Mouse (Mus musculus) liver, adult (tissue): Measurements from ENCODE around the gene Pdgfc.

Source experiments
- GATA4 ChIP-seq: IDR thresholded peaks from 2 replicates; pipeline ENCODE4 v1.6.1; 2014; ENCODE audit warnings: mild to moderate bottlenecking, low read length; ENCODE audit not compliant: insufficient replicate concordance

Gene Pdgfc

DNA sequence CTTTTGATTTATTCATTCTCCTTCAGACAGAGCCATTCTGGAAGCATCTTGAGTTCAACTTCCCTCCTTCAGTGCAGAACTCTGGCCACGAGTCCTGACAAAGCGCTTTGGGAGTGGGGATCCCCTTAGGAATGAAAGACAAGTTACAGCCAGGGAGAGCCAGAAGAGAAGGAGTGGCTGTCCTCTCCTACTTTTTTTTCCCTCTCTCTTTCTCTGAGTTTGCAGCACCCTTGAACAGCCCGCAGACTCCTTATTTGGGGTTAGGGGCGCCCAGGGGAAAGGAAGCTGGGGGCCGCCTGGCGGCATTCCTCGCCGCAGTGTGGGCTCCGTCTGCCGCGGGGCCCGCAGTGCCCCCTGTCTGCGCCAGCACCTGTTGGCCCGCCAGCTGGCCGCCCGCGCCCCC lies at the start of gene Pdgfc:
Gene Pdgfc, plus strand, starts transcription at position 266 of the 403 bp plus-strand sequence.
- TF ChIP-seq GATA4 = no peak

DNA sequence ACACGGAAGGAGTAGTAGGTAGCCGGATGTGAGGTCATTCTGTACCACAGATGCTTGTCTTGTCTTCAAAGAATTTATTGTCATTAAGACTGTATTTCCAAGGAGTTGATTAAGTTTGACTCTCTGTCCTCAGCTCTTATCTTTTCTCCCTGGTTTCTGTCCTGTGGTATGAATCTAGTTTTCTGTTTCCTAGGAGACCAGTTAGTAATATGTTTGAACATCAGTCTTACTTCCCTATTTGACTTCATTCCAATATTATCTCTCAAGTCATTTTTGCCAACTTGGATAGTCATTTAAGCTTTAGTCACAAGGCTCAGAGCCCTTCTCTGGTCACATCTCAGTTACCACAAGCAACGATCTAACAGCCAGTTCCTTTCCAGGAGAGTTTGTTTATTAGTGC lies 27.0 kb upstream of the Pdgfc start:
- no peak for TF ChIP-seq GATA4

DNA sequence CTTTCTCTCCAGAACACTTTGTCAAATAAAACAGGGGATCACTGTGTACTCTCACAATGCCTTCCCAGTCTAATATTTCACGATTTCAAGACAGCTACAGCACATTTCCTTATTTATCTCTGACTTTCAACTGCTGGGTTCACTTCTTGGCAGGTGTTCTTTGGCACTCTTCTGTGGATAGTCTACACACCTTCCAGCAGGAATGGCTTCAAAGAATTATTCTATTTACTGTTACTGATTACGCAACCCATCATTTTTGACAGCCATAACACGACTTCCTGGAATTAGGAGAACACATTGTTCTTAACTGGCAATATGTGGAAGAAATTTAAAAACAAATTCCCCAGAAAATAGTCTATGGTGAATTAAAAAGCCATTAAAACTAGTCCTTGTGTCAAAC lies 26.3 kb upstream of the Pdgfc start:
- TF ChIP-seq GATA4 = no peak

DNA sequence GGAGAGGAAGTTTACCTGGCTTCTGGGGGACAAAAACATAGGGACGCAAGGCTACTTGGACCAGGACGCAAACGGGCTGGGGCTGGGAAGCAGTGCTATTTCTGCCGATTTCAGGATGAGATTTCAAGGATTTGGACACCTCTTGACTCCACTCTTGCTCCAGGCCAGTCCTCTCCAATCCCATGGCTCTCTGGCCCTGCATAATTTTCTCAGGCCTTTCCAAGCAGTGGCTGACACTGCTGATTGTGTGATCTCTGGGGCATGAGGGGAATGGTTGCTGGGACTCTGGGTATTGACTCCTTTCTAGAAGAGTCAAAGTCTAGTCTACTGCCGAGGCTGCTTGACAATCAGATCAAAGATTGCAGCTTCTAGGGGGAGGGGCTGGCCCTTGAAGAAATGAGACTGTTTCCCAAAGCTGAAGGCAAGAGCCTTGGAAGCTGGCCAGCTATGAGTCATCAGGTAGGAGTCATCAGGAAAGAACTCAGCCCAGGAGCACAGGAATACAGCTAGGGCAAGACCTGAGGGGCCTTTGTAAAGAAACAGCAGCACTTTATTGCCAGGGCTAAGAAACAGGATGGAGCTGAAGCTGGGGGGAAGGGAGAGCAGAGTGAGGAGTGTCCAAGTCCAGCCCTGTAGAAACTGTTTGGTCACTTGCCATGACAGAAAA lies 18.7 kb upstream of the Pdgfc start:
- no peak for TF ChIP-seq GATA4

DNA sequence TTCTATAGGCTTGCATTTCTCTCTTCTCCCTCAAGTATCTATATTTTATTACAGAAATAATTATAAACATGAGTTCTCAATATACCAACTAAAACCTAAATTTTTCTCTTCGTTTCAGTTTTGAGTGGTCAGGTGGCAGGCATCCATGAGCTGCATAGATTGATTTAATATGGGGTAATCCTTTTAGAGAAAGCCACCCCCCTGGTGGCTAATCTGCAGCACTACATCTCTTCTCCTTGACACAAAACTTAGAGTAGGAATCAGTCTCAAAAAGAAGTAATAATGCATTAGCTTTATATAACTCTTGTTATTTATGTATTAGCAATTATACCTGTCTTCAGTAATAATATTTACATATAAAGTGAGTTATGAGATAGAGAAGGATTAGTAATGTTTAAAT lies 16.2 kb upstream of the Pdgfc start:
- TF ChIP-seq GATA4 = no peak

DNA sequence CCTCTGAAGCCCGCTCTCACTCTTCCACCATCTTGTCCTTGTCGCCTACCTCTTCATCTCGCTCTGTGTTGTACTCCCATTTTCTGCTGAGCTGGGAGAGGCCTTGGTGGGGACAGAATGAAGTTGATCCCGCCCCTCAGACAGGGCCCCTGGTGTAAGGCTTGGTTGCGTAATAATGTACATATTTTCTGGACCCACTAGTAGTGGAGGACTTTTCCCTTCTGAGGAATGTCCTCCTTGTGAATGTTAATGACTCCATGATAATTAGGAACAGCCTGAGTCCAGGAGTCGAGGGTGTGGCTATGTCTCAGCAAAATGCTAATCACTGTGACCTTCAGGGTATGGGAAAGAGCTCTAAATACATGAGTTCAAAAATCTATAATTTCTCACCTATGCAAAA lies 14.4 kb upstream of the Pdgfc start:
- no peak for TF ChIP-seq GATA4

DNA sequence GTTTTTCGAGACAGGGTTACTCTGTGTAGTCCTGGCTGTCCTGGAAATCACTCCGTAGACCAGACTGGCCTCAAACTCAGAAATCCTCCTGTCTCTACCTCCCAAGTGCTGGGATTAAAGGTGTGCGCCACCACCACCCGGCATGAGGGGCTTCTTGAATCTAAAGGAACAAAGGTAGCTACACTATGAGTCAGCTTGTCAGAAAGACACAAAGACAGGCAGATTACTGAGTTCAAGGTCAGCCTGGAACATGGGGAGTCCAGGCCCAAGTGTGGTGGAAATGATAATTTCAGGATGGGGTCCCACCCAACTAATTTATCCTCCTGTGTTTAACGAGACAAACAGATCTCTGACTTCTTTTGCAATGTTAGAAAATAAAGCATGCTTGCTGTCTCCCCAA lies 13.9 kb upstream of the Pdgfc start:
- no peak for TF ChIP-seq GATA4

DNA sequence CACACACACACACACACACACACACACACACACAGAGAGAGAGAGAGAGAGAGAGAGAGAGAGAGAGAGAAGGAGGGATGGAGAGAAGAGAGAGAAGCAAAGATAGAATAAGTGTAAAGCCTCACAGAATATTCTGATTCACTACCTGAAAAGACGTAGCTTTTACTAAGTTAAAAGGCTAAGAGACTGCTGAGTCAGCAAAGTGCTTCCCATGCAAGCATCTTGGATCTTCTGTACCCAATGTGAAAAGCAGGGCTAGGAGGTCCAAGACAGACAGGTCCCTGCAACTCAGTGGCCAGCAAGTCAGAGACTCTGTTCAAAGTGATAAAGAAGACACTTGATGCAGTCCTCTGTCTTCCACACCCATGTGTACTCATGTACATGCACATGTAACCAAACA lies 13.4 kb upstream of the Pdgfc start:
- TF ChIP-seq GATA4 = no peak

DNA sequence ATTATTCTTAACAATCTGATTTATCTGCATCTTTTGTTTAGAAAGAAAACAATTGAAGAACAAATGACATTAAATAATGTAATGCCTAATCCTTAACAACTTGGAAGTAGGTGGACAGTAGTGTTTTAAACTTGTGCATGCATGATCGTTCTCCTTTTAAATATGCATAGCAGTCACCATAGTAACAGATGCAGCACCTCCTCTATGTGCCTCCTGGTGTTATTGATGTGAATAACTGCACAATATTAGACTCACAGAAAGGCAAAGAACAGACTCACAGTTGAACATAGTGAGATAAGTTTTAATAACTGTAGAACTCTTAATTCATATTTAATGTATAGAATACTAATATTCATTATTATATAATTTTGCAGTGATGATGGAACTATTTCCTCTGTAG lies 12.6 kb upstream of the Pdgfc start:
- TF ChIP-seq GATA4 = no peak

DNA sequence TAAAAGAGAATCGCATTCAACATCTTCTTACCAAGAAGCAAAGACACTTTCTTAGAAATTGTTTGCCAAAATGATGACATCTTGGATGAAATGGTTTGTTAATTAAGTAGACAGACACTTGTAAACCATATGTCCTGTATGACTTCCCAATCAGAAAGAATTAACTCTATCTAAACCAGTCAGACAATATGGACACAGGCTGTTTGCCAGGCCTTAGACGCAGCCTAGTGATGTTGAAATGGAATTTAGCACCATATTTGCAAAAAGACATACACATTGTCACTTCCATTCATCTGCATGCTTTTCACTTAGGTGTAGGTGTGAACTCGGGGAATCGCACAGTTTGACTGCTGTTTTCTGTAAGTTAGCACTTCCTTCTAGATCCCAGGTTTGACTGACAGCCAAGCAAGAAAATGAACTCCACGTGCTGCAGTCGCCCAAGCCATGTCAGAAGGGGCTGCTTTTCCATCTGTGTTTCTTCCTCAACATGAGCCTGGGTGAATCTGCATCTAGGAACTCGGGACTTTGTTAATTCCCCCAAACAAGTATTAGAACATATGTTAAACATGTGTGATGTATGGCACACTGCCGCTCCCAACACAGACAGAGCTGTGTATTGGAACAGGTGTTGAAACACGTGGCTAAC lies 10.5 kb upstream of the Pdgfc start:
- TF ChIP-seq GATA4 = no peak

DNA sequence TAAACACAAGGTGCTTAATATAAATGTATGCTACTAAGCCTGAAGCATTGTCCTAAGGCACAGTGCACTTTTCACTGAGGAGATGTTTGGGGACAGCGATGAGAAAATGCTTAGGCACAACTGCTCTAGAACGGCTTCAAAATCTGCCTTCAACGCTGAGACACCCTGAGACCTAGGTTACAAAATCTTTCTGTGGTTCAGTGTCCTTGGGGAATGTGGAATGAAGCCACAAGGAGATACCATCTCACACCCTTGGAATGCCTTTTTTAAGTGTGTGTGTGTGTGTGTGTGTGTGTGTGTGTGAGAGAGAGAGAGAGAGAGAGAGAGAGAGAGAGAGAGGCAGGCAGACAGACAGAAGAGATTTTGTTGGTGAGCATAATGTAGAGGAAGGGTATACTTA lies 7.9 kb upstream of the Pdgfc start:
- no peak for TF ChIP-seq GATA4

DNA sequence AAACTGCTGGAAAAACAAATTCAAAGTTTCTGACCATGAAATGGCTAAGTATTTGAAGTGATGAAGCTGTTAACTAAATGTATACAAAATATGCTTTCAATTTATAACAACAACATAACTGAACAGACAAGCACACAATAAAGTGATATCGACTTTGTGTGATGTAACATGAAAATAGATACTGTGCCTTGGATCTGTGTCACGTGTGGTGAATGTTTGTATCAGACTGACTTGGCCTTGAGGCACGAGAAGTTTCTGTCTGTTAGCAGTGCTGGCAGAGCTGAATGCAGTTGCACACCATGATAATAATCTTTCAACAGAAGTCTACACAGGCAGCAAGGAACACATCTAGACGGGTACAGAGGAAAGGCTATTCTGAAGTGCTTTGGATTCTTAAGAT lies 6.9 kb upstream of the Pdgfc start:
- no peak for TF ChIP-seq GATA4

DNA sequence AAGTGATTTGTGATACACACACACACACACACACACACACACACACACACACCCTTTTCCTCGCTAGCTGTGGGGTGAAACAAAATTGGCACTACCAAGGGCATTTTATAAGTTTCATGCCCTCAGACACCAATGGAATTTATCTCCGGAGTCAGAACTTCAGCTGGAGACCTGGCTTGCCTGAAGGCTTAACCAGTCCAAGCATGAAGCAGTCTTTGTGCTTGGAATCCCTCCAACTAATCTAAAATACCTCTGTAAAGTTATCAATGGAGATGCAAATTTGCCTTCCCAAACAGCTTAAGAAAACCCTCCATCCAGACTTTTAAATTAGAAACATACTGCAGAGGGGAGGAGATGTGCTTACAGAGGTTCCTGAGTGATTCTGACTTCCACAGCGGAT lies 6.3 kb upstream of the Pdgfc start:
- no peak for TF ChIP-seq GATA4

DNA sequence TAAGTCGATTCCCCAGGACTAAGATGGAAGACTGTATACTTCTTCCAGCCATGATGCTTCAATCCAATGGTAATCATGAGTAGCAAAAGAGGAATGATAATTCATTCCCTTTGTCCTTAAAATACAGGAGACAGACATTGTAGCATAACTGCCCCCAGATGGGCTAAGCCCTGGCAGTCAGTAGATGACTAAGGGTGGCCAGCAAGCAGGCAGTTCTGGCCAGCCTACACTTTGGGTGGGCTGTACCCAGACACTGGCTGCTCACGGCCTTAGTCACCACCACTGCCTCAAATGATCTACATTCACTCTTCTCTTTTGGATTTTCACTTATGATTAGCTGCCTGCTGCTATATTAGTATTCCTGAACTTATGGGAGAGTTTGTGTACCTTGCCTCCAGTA lies 5.9 kb upstream of the Pdgfc start:
- TF ChIP-seq GATA4 = no peak

DNA sequence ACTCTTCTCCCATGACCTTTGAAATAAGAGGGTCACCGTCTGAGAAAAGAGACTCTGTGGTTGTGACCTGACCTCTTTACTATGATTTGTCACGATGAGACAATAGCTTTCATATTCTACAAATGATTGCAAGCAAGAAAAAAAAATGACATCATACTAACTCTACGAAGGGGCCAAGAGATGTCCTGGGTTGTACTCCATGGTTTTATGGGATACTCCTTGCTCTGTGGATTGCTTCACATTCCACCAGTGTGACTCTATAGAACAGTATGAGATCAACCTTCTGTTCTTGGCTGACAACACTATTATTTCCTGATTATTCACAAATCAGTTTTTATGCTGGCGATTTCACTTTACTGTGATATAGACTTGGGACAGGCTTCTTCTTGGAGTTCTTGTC lies 4.2 kb upstream of the Pdgfc start:
- TF ChIP-seq GATA4 = no peak

DNA sequence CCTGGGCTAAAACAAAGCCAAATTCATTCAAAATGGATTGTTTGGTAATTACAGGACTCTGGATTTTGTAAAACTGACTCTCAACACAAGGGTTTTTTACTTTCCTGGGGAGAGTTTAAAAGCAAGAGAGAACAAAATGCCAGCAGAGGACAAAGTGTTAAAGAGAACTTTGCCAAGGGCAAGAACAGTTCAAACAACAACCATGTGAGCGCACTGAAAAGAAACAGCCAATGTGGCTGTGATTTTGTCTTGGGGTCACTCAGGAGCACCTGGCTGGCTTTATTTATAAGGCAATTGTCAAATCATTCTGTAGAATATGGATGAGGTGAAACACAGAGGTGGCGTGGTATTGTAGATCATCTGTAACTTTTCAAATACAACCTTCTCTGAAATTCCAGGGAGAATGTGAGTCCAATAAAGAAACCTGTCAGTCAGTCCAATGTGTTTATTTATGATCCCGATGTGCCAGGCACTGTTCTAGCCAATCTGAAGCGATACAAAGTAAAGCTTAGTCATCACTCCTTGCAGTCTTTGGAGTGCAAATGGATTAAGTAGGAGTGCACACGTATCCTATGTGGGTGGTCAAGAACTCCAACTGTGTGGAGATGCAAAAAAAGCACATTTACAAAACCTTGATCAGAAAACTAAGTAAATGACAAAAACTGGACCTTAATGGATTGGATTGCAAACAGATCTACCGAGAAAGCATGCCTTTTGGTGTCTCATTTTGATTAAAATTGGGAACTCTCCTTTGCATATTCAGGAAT lies 1.7 kb upstream of the Pdgfc start:
- no peak for TF ChIP-seq GATA4
